Mouse (Mus musculus) ovary, postnatal 14 days (tissue): ENCODE measurements around the gene Ube2h.
"Not testable (repeated sequence)": the region's sequence is repeated elsewhere in the genome, so short reads cannot be mapped to it uniquely, and the experiment has no call there.

ENCODE experiments used
- DNase-seq: peaks from one replicate; pipeline ENCODE4 v3.0.0; 2022; ENCODE audit warnings: low spot score

Gene Ube2h

GRCm38 (mm10) chr6:30304399-30304917 is at the start of gene Ube2h:
Ube2h (minus strand) TSS chr6:30304539.
- peak; percentile 100 for DNase-seq

- no peak for DNase-seq
These were observed 49.3 kb upstream of the Ube2h start for GRCm38 (mm10) chr6:30353661-30354060.

GRCm38 (mm10) chr6:30352762-30353161 is 48.4 kb upstream of the Ube2h start:
- no peak for DNase-seq

GRCm38 (mm10) chr6:30351290-30351689 is 47.0 kb upstream of the Ube2h start:
- DNase-seq: no peak

GRCm38 (mm10) chr6:30347288-30347801 is 43.0 kb upstream of the Ube2h start:
- no peak for DNase-seq

- no peak for DNase-seq
These were observed 42.4 kb upstream of the Ube2h start for GRCm38 (mm10) chr6:30346737-30347136.

- DNase-seq: no peak
These were observed 39.7 kb upstream of the Ube2h start for GRCm38 (mm10) chr6:30344032-30344431.

GRCm38 (mm10) chr6:30340231-30340873 is 36.0 kb upstream of the Ube2h start:
- DNase-seq: no peak

GRCm38 (mm10) chr6:30336912-30337311 is 32.6 kb upstream of the Ube2h start:
- DNase-seq: peak; percentile 36

GRCm38 (mm10) chr6:30332262-30332661 is 27.9 kb upstream of the Ube2h start:
- DNase-seq: no peak

GRCm38 (mm10) chr6:30330706-30331105 is 26.4 kb upstream of the Ube2h start:
- DNase-seq: no peak

GRCm38 (mm10) chr6:30325932-30326501 is 21.7 kb upstream of the Ube2h start:
- no peak for DNase-seq

- no peak for DNase-seq
These were observed 16.7 kb upstream of the Ube2h start for GRCm38 (mm10) chr6:30321002-30321401.

GRCm38 (mm10) chr6:30319216-30319615 is 14.9 kb upstream of the Ube2h start:
- no peak for DNase-seq

- no peak for DNase-seq
These were observed 7.7 kb upstream of the Ube2h start for GRCm38 (mm10) chr6:30312006-30312405.

- no peak for DNase-seq
These were observed 4.4 kb upstream of the Ube2h start for GRCm38 (mm10) chr6:30308751-30309150.

GRCm38 (mm10) chr6:30307691-30308090 is 3.4 kb upstream of the Ube2h start:
- DNase-seq: peak; percentile 23

GRCm38 (mm10) chr6:30303771-30304398 is 454 bp downstream of the Ube2h start:
- DNase-seq: not testable (repeated sequence)

GRCm38 (mm10) chr6:30302781-30303631 is 1.3 kb downstream of the Ube2h start:
- DNase-seq: peak; percentile 27

- DNase-seq: no peak
These were observed 2.2 kb downstream of the Ube2h start for GRCm38 (mm10) chr6:30302156-30302555.

GRCm38 (mm10) chr6:30300901-30301300 is 3.4 kb downstream of the Ube2h start:
- DNase-seq: no peak

GRCm38 (mm10) chr6:30300372-30300771 is 4.0 kb downstream of the Ube2h start:
- peak; percentile 60 for DNase-seq
